Mouse (Mus musculus) kidney, postnatal 25 days (tissue): ENCODE data around the gene Cenpp.
A peak's percentile ranks its signal among the peaks of the same experiment; 100 is the strongest.

Experiments used
- DNase-seq, 2 experiments: peaks; one replicate each; pipeline ENCODE4 v3.0.0; 2021; ENCODE audit warnings: mixed read lengths in 2 of 2

The Cenpp gene

DNA sequence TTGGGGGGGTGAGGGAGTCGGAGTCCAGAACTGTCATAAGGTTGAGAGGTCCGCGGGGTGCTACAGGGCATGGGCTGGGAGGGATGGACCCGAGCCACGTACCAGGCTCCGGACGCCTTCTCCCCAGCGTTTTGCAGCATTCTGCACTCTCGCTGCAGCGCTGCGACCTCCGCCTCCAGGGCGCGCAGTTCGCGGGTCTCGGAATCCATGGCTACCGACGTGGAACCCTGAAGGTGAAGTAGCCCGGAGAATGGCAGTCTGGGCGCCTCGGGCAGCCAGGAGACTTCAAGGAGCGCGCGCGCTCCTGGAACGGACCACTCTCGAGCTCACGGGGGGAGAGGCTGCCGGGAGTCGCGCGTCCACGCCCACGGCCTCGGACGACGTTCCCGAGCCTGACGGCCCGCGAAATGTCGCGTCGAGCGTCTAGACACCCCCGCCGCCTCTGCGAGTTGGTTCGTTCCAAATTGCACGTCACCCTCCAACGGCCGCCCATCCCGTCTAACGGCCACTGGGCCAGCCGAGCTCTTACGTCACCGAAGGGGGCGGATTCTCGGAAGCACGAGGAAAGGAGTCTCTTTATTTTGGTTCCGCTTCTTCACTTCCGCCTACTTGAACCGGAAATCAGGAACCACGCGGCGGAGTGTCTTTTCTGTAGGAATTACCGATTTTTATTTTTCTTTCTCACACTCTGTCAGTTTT lies at the start of gene Cenpp, which contains the start of gene Nol8:
Cenpp (minus strand) TSS at position 305 of the 699 bp plus-strand sequence.
Nol8 (plus strand) TSS at position 598 of the 699 bp plus-strand sequence.
- peak; percentile 99 to 100 for DNase-seq

DNA sequence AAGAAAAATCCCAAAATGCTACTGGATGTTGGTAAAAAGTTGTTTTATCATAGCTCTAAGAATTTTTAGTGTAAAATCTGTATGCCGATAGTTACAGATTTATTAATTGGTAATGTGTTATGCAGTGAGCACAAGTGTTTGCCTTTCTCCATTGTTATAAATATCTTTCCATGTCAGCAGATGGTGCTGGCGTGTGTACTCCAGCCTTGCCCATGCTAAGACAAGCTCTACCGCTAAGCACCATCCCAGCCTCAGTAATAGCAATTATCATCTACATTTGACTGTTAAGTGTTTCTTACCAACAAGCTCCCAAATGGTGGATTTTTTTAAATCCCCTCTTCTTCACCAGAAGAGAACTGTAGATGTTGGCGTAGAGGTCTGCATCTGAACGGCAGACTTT lies 38.5 kb upstream of the Cenpp start:
- DNase-seq, result no peak

DNA sequence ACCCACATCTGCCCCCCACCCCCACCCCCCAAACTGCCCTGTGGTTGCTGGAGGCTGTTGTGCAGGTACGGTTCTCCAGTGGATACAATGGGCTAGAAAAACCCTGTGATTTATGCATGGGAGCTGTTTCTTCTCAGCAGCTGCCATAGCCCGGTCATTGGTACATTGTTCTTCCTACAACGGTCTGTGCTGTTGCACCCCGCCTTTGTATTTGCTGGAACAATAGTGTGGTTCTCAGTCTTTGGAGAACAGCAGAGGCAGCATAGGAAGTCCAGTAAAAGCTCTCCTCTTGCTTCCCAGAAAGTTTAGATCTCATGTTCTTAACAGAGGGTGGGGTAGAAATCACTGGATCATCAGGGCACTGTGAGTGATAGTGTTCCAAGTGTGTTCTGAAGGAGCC lies 31.7 kb upstream of the Cenpp start:
- no peak for DNase-seq

DNA sequence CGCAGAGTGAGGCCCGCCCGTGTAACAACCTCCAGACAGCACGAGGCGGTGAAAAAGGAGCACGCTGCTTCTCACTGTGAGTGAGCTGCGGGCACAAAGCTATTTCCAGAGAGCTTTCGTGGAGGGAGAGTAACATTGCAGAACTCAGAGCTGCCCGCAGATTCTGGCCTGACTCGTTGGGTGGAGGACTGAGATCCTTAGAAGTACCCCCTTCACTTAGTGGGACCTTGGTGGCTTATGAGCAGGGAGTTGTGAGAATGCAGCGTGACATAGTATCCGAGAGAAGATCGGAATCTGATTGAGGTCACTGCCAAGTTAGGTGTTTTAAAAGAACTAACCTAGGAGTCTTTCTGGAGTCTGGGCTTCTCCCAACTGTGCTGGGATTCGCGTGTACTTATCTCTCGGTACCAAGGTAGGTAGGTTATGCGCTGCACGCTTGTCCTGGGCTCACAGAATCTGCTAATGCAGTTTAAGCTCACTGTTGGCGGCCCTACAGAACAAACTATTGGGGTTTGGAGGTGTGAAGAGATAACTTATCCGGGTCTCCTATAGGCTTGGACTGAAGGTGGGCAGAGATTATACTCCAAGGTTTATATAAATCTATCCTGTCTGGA lies 29.8 kb upstream of the Cenpp start:
- no peak for DNase-seq

DNA sequence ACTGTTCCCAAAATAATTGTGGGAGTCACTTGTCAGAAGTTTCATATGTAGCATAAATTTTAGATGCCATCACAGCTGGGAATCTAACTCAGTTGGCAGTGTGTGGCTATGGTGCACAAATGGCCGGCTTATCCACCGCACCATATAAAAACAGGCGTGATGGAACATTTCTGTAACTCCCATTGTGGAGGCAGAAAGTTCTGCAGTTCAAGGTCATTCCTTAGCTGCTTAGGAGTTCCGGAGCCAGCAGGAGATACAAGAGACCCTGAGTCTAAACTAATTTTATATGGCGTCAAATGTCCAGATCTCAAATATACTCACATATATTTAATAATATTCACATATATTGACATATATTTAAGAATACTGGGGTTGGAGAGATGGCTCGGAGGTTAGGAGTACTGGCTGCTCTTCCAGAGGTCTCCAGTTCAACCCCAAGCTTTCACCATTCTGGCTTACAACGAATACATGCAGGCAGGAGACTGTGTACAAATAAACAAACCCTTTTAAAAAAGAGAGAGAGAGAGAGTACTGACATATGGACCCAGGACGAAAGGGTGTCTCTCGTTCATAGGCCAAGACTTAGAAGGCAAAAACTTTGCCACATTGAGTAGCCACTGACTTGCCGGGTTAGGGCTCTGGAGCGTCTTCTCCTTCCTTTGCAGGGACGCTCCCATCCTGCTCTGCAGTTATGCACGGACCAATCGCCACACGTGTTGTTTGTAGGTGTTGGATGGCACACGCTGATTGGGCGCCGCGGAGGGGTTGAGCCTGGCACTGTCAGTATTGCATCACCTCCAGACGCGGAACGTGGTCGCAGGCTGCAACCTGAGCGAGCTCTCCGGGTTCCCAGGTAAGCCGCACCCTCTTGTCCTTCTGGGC lies 29.0 kb upstream of the Cenpp start, which contains the start of gene Iars:
Iars (plus strand) TSS at position 750 of the 882 bp plus-strand sequence.
- peak; percentile 99 for DNase-seq

DNA sequence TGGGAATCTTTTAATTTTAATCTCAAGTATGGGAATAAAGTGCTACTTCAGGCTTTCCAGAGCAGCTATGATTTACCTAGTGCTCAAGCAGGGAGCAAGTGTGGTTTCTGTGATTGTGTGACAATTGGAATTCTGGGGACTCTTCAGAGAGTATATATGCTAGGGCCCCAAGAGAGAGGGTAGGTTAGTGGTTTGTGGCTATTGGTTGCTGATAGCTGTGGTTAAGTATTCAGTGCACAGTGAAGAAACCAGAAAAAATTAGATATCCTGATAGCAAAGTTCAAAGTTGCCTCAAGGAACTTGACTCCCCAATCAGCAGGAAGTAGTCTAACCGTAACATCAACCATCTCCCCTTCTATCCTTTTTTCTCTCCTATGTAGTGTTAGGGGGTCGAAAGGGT lies 25.2 kb upstream of the Cenpp start:
- DNase-seq, result no peak

DNA sequence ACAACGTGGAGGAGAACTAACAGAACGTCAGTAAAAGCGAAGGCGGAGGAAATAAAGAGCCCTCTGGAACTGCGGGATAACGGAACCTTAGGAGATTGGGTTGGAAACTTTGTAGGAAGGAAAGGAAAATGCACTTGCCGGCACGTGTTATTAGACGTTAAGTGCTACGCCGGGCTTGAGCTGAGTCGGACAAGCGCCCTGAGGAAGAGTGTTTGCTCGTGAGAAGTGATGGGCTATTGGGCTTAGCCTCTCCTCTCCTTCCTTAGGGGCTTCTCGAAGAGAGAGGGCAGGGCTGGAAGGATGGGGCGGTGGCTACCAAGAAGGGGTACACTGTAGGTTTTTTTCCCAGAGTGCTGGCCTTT lies 576 bp upstream of the Cenpp start:
- DNase-seq, result peak in 1 of 2 experiments; percentile 67

DNA sequence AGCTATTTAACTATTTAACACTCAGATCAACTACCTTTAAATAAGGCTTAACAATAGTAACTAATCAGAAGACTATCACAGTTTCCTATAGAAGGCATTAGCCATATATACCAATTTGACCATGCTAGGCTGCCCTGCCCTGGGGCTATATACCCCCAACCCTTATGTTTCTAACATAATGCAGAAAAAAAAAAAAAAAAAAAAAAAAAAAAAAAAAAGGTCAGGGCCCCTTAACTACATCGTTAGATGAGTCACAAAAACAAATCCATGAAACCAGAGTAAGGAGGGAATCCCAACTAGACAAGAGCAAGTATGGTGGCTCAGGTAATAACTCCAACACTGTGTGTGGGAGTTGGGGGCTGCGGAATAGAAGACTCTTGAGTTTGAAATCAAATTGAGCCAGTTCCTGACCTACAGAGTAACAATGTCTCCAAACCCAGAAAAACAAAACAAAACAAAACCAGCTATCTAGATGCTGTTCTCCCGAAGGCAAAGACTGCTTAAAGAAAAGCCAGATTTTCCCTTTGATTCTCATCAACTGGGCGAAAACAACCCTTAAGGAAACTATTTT lies 719 bp downstream of the Cenpp start:
- no peak for DNase-seq

DNA sequence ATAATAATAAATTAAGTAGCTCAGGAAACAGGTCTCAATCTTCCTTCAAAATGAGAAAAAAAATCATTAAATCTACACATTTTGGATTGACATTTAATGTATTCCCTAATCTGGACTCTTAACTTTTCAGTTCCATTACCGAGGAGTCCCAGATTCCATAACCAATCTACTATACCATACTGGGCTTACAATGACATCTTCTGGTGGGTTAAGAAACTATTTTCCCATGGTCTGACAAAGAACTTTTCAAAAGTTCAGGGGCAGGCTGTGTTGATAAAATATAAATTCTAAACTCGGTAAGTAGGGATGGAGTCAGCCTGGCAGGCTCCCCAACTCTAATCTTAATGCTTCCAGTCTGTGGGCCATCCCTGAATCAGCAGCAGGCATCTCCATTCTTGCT lies 1.4 kb downstream of the Cenpp start:
- no peak for DNase-seq

DNA sequence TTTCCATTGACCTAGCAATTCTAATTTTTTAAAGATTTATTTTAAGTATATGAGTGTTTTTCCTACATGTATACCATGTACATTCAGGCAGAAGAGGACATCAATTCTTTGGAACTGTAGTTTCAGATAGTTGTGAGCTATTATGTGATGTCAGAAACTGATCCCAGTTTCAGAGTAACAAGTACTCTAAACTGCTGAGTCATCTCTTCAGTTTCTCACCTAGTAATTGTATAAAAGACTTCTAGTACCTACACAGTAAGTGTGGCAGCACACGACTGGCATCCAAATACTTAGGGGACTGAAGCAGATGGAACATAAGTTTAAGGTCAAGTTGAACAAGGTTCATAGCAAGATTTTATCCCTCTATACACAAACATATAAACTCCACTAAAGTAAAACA lies 6.6 kb downstream of the Cenpp start:
- no peak for DNase-seq

DNA sequence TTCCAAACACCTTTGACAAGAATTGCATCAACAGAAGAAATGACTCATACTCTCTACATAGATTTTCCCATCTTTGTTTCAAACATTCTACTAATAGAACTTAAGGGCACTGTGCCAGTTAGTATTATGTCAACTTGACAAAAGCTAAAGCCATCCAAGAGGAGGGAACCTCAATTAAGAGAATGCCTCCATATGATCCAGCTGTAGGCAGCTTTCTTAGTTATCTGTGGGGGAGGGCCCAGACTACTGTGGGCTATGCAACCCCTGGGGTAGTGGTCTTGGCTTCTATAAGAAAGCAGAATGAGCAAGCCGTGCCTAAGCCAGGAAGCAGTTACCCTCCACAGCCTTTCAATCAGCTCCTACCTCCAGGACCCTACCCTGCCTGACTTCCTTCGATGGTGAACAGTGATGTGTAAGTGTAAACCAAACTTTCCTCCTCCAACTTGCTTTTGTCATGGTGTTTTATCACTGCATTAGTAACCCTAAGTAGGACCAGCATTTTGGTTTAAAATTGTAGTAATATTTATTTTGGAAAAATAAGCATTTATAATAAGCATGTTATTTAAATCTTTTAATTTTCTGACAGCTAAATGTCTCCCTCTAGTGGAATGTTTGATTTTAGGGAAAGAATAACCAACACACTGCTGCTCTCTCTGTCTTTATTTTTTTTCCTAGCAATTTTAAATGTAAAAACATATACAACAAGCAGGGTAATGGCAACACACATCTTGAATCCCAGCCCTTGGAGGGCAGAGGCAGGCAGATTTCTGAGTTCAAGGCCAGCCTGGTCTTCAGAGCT lies 7.7 kb downstream of the Cenpp start:
- DNase-seq, result no peak

DNA sequence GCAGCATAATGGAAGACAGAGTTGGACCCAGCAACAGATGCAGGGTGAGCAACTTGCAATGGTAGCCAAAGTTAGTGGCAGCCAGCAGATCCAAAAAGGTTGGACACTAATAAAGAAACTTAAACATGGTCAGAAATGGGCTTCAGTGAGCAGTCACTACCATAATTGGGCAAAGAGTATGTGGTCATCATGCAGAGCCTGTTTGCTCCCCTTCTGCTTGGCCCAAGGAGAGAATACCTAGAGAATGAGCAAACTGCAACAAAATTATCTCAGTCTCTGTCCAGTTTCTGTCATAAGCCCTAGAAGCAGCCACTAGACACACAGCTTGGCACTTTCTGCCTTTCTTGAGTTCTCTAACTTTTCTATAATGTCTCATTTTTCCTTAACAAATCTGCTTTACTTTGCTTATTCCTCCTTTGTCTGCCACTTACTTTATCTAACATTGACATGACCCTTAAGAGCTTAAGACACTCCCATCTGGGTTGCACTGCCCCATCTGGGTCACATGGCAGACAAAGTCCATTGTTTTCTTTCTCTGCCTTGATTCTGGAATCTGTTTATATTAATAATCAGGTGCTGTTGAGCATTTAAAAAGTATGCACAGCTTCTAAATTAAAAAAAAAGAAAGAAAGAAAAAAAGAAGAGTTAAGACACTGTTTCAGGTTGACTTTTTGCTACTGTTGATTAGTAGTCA lies 8.8 kb downstream of the Cenpp start:
- no peak for DNase-seq

DNA sequence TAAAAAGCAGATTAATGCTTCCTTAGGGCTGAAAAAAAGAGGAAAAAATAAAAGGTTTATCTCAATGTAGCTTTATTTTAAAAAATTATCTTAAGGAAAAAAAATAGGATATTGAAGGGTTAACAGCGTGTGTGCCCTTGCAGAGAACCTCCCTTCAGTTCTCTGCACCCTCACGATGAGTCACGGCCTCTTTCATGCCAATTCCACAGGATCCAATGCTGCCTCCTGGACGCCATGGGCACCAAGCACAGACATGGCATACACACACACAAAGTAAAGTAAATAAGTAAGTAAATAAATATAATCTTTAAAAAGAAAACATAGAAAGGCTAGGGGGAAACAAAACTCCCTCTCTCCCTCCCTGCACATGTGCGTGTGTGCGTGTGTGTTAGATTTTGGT lies 9.9 kb downstream of the Cenpp start:
- DNase-seq, result no peak

DNA sequence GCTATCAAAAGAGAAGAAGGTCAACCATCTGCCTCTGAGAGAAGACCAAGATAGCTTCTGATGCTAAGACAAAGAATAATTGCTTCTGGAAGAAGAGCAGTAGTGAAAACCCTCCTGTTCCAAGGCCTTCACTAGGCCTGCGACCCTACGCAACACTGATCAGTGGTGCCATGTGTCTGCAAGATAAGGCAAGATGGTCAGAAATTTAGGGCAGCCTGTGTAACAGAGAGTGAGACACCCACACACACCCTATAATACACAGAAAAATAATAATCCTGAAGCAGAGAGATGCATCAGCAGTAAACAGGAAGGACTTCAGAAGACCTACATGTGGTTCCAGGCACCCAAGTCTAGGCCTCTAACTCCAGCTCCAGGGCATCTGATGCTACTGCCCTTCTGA lies 12.6 kb downstream of the Cenpp start:
- no peak for DNase-seq

DNA sequence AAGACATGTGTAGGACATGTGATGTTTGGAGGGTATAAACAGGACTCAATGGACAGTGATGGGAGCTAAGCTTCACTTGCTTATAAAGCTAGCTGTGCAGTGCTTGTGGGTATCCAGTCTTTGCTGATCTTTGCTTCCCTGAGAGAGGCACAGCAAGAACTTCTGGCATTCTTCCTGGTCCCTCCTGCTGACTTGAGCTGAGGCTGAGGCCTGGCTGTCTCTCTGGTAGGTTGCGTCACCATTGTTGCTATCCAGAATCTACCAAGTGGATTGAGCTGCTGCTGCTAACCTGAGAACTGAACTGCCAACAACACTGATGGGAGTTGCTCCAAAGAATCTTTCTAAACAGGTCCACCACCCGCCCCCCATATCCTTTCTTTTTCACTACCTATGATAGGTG lies 23.5 kb downstream of the Cenpp start:
- DNase-seq, result no peak

DNA sequence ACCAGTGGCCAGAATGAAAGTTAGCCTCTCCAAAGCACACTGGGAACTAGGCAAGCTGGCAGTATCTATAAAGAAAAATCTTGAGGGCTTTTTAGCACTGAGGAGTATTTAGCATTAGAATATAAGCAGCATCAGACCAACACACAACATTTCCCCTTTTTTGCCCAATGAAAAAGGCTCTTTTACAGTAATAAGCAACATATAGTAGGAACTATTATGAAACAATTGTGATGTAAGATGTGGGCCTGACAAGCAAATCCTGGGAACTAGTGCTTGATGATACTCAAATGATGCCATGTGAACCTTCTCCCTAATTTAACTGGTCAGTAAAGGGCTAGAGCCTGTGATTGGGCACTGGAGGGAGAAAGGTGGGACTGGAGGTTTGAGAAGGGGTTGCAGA lies 24.4 kb downstream of the Cenpp start:
- no peak for DNase-seq

DNA sequence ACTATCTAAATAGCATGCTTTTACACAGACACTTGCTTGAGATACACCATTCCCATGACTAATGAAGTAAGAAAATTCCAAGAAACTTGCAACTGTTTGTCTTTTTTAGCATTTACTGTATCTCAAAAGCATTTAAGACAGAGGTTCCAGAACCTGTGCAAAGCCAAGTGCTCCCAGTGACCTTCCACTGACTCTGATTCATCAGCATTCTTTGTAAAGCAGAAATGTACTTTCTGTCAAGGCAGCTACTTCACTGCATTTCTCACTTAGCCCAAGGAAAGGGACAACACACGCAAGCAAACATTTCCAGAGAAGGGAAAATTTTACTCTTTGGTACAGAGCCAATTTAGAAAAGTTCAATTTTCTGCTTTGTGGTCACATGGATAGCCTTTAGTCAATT lies 29.4 kb downstream of the Cenpp start:
- DNase-seq, result no peak

DNA sequence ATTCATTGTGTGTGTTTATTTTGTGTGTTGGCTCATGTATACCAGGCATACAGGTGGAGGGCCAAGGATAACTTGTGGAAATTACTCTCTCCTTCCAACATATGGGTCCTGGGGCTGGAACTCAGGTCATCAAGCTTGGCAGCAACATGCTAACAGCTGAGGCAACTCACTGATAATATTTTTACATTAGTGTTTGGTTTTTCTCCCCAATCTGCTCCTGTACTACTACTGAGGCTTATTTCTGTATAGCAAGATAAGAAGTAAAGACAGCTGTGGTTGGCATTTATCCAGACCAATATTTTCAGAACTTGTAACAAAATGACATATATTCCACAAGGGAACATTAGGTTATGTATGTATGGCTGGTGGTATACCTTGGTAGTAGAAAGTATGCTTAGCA lies 34.2 kb downstream of the Cenpp start:
- no peak for DNase-seq

DNA sequence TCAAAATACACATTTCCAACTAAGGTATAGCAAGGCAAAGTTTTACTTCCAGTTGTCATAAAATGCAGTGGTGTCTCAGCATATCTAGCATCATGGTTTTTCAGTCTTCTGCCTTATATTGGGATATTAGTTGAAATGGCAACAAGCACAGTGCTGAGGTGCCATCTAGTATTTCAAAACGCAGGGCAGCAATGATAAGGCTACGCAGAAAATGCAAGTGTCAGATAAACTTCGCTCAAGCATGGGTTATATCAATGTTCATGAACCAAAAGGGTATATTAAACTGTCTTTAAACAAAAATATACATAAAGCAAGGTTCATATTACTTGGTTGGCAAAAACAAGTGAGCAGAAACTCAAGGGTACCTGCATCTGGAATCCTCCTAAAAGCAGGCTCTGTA lies 35.6 kb downstream of the Cenpp start:
- DNase-seq, result no peak

DNA sequence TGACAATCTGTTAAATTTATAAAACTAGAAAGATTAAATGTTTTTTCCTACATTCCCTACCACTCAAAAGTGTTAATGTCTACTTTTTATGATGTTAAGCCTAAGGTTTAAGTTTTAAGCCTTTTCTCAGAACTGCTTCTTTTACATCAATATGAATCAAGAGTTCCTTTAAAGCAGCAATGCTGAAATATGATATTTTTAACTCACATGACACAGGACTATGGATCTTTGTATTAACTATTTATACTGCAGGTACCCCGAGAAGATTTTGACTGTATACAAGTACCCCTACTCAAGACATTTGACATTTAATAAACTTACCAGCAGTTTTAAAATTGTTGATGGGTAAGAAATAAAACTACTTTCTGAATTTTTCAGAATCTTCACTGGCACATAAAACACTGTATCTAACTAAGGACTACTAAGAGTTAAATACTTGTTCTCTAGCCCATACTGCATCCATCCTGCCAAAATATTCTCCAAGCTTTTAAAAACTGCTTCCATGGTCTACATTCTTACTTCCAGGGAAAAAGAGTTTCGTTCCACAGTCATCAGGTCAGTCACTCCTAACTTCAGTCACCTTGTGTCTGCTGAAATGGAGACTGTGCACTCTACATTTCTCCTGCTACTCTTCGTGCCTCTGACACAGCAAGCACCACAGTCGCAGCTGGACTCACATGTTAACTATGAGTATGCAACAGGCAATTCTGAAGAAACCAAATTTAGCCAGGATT lies 43.8 kb downstream of the Cenpp start:
- no peak for DNase-seq

DNA sequence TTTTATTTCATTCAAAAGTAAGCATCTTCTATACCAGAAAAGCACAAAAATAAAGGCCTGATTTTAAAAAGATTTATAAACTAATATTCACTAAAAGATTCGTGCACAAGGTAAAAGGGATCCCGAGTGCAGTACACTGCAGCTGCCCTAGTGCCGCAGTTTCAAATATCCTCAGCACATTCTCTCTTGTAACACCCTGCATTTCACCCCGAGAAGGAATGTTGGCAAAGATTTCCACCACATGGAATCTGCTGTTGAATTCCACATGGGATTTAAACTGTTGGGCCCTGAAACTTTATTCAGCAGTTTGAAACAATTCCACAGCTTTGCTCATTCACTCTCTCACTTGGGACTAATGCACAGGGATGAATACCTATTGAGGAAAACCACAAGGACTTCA lies 44.9 kb downstream of the Cenpp start, which contains the start of gene Ogn:
Ogn (plus strand) TSS at position 333 of the 400 bp plus-strand sequence.
- peak; percentile 40 to 43 for DNase-seq
